Mouse (Mus musculus) ES-CJ7 (cell line): Measurements from ENCODE around the gene Prkrip1.

Experiments used
- DNase-seq: peaks from one replicate; pipeline ENCODE4 v3.0.0; 2011; ENCODE audit warnings: low read depth, low spot score

Gene Prkrip1

DNA sequence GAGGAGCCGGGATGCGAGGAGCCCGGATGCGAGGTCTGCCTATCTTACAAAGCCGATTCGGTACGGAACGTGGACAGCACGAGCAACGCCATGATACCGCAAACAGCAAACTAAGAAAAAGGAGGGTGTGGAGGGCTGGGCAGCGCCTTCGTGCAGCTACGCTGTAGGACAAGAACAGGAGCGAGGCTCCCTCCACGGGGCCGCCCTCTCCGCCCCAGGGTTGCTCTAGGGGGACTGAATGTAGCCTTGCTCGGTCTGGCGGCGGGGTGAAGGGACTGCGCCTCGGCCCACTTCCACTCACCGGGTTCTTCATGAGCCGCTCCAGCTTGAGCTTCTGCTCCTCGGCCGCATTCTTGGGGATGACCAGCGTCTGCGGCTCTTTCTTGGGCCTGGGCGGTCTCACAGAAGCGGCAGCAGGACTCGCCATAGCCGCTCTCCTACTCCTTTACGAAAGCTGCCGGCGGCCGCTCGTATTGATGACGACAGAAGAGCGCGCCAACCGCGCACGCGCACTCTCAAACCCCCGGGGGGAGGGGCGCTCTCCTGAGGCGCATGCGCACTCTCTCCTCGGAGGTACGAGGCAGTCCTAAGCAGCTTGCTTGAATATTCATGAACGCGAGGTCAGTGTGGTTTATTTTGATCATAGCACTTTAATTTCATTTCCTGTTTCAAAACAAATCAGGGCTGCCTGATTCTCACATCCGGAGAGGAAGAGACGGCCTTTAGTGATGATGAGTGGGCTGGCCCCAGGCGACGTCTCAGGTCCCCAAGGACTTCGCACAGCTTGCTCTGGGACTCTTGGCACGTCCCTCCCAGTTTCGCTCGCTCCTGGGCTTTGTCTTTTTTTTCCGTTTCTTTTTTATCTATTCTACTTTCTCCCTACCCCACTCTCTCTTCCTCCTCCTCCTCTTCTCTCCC is at the start of gene Prkrip1:
Prkrip1 (minus strand) TSS at position 490 of the 918 bp plus-strand sequence.
- peak; percentile 97 for DNase-seq

DNA sequence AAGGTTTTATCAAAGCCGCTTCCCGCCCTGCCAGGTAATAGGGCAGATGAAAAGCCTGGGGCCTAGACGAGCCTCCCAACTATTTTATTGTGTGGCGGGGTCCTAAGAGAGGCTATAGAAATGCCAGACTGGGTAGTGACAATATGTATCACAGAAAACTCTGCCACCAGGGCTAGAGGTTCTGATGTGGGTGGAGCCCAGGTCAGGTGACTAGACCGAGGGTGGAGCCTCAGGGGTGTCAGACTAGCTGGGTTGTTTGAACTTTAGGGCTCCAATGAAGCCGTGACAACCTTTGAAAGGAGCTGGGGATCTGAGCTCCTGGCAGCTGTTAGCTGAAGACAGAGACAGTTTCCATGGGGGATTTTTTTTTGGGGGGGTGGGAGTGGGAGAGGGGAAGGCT is 49.7 kb upstream of the Prkrip1 start:
- no peak for DNase-seq

DNA sequence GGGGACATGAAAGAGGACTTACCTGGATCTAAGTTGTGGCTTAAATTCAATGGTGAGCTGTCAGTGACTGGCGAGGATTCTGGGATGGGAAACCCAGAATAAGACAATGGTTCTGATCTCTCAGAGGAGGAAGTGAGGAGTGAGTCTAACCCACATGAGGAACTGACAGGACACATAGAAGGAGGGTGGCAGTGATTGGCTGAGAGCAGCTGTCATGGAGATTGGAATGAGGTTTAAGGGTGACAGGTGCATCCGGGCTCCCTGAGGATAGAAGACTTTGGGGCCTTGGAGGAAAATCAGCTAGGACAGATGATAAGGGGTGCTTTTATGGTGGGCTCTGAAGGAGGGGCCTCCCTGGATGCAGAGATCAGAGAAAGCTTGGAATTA is 47.7 kb upstream of the Prkrip1 start, which contains the start of gene Sh2b2:
Sh2b2 (minus strand) TSS at position 105 of the 387 bp plus-strand sequence.
- DNase-seq: no peak

DNA sequence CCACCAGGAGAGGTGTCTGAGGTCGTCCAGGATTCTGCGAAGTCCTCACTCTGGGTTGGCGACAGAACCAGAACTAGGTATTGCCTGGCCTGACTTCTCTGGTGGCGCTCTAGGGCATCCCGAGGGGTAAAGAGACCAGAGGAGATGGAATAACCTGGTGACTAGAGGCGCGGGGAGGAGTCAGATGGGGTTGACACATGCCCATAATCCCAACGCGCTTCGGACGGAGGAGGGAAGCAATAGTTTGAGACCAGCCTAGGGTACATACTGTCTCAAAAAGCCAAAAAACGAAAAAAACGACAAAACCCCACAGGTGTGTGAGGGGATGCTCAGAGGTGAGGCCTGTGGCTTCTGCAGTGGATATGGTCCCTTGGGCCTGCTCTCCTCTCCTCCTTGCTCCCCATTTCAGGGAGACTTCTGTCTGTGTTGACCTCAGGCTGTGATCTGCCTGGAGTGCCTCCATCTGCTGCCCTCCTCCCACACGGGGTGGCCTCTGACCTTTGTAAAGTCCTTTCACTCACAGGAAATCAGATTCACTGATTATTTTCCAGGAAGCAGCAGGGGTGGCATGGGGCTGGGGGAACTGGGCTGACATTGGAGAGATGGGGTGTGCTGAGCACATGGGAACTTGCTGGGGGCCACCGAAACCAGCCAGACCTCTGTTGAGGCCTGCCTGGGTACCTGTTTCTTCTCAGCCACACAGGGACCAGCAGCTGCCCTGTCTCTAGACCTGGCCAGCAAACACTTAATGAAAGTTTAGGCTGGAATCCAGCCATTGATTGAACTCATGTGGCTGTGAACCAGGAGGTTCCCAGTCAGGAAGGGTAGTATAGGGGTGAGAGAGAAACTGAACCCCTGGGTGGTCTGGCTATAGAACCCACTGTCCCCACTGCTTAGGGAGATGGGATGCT is 47.0 kb upstream of the Prkrip1 start:
- DNase-seq: no peak

DNA sequence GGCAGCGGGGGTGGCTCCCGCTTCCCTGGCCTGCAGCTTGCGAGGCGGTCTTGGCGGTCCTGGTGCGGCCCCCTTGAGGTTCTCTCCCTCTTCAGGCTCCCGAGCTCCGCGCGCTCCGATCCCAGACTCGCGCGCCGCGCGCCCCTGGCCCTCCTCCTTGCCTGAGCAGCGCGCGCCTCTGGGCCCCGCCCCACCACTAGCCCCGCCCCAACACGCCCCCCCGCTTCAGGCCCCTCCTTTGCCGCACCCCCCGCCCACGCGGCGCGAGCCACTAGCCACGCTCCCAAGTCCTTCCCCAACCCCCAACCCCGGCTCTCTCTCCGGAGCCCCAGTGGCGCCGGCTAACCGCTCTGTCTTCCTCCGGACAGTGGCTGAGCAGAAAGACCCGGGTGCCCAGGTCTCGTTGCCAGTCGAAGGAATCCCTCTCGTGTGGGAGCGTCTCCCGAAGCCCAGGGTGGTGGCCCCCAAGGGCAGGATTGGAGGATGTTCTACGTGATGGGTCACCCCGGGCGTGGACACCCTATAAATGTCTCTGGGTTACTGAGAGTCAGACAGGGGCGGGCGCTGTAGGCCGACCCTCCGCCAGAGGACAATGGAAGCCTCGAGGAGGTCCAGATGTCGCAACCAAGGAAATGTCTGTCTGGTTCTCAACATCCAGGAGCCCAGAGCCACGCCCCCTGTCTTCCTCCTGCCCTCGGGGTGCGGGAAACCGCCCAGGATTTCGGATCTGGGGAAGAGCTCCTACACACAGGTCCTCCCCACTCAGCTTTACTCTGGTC is 46.2 kb upstream of the Prkrip1 start:
- peak; percentile 74 for DNase-seq

DNA sequence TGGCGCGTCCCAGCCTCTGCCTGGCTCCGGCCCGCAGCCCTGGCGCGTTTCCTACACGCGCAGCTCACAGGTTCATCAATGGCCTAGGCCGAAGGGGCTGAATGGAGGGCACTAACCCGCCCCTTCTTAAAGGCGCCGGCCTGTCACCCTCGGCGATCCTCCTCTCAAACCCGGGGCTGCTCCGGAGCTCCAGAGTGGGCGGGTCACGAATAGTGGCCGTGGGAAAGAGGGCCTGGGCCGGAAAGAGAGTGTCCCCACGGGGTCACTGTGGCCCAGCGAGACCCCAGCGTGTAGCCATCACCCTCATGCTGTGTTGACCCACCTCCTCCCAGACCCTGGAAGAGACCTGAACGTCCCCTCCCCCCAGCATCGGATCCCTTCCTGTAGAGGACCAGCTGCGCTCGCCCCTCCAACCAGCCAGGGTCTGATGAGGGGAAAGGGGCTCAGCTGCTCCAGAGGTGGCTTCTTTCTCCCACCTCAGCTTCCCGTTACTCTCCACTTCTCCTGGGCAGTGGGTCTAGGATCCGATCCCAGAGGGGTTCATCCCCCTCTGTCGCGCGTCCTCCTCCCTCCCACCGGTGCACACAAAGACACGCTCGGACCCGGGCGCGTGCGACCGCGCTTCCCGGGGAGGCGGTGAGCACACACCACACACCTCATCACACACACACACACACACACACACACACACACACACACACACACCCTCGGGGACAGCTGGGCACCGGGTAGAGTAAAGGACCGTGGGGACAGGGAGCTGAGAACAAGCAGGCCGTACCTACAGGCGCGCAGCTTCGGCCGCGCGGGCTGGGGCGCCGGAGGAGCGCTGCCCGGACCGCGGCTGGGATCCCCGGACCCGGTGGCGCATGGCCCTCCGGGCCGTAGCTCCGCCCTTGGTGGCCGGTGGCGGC is 45.3 kb upstream of the Prkrip1 start:
- DNase-seq: no peak

DNA sequence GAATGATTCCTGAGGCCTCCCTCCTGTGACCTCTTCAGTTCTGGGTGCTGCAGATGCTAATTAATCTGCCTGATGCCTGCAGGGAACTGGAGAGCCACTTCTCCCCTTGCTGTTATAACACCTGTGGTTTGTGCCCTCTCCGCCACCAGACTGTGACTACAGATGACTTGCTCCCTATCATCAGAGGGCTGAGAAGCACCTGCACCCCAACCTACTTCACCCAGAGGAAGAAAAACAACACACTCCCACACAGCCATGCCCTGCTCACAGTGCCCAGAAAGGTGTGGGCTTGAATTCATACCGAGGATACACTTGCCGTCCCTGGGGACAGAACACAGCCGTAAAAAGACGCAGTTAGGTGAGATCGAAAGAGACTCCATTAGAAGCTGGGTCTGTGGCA is 42.4 kb upstream of the Prkrip1 start:
- DNase-seq: no peak

DNA sequence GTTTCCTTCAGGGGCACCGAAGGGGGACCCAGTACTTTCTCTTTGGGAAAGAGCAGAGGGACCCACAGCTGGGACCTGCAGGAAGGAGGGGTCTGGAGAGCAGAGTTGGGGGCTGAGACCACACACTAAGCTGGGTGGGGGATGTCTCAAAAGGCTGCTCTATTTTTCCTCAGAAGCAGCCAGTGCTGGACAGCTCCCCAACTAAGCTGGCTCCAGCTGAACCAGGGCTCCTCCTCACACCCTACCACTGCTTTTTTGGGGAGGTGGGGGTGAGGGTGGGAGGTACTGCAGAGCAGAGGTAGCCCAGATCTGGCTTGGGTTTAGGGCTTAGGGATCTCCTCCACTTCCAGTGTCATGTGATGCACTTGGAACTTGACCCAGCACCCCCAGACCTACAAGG is 41.6 kb upstream of the Prkrip1 start:
- DNase-seq: peak; percentile 37

DNA sequence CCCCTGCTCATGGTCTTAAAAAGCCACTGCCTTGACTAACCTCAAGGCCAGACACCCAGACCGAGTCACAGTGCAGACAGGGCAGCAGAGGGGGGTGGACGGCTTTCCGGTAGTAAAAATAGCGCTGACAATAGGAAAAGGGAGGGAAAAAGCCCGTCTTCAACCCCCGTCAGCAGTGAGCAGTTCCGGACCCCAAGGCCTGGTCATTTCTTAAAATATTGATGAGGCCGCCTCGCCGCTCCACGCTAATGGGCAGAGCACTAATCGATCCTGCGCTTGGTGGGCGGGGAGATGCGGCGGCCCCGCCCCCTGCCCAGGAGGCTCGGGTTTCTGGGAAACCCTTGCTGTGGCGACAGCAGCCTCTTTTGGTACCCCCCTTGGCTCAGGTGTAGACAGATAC is 38.8 kb upstream of the Prkrip1 start:
- DNase-seq: no peak

DNA sequence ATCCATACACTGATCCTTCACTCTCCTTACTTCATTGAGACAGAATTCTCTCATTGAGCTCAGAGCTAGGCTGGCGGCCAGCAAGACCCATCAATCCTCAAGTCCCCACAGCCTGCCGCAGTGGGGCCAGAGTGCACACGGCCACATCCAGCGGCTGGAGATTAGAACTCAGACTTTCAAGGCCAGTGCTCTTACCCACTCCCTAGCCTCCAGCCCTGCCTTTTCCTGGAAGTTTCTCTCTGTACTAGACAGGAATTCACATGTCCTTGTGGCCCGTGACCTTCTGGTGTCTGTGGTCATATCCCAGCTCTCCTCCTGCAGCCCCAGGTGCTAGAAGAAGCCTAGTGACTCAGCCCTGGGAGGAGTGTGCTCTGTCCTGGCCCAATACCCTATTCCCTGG is 37.8 kb upstream of the Prkrip1 start:
- no peak for DNase-seq

DNA sequence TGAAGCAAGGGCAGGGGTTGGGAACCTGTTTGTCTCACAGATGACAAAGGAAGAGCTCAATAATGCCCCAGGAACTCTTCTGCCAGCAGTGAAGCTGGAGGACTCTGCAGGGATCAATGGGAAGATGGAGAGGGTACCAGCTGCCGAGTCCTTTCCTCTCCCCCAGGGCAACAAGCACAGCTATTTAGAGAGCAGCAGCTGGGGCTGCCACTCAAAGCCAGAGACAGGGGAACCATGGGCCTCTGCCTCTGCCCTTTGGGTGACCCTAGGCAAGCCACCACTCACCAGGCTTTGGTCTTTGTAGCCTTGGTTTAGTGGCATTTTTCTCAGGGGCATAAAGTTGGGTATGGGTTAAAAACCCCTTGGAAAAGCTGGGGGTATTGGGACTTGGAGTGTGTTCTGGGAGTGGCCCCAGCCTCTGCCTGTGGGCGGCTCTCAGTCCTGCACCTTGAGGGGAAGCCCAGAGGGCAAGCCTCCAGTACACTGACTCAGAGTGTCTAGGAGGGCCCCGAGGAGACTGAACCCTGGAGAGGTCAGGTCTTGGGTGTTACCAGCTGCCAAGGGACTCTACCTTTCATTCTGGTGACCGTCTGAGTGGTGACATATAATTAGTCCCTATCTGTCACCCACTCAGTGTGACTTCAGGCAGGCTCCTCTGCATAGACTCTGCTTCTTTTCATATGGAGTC is 31.7 kb upstream of the Prkrip1 start:
- no peak for DNase-seq

DNA sequence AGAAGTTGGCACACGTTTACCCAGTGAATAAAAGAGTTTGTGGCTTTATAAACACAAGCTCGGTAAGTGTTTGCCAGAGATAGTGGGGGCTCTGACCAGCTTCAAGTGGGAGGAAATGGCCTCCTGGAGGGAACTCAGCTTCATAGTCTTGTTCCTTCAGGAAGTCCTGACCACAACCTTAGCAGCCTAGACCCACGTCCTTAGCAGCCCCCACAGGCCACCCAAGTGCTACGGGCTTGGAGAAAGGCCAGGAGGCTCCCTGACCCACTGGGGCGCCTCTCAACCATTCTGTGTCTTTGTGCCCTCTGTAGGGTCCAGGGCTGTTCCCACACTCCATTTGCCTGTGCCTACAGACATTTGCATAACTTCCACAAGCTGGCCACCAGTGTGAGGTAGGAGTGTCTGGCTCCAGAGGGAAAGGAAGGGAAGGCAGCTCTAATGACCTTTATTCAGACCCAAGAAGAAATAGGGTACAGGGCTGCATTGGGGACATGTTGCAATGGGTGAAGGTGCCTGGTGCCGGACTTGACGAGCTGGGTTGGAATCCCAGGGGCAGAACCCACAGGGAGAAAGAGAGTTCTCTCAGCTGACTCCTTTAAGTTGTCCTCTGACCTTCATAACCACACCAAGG is 27.6 kb upstream of the Prkrip1 start:
- no peak for DNase-seq

DNA sequence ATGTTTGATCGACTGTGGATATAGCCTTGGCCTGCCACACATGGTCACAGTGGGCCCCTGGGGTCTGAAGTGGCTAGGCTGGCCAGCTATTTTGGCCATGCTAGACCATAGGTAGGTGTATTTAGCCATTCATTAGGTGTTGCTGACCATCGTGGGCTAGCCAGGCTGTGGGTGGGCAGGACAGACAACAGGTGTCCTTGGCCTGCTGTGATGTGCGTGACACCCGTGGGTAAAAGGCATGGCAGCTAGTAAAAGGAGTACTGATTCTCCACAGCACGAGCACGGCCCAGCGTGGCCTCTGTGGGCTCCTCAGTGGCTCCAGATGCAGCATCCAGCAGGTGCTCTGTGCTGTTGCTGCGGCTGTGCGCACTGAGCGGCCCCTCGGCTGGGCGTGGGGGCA is 19.8 kb upstream of the Prkrip1 start:
- DNase-seq: no peak

DNA sequence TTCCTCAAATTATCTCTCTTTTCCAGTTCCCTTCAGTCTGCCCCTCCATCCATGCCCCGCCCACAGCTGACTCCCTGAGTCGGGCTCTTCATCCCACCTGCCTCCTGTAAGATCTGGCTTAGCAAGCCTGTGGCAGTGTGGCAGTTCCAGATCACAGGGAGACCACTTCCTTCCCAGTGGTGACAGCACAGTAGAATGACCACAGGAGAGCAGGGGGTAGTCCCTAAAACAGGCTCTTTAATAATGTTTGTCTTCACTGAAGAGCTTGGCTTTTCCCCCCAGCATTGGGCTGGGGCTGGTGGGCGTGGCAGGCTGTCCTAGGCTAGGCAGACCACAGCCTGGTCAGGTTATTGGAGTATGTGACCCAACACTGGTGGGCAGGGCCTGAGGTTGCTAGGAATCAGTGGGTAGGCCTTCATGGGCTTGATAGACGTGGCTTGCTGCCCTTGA is 19.2 kb upstream of the Prkrip1 start:
- no peak for DNase-seq

DNA sequence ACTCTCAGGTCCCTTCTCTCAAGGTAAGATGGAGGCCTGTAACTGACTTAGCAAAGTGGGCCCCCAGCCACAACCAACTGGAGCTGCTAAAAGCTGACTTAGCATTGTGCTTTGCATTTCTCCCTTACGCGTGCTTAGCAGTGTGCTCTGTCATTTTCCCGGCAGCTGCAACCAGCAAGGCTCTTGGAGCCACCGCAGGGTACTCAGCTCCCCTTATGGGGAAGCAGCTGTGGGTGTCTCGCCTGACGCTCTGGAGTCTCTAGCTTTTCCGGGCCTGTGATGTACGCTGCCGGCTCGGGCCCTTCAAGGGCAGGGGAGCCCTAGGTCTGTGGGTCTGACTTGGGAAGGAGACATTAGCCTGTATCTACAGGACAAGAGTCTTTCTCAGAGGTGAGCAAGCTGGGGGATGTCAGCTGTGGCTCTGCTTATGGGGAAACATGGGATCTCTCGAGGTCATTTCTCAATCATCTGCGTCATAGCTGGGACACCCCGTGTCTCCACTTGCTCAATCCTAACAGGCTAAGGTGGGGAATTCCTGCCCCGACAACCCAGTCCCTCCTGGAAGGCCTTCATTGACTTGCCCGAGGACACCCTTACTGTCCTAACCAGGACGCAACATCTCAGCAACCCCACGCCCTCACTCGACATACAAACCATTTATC is 18.4 kb upstream of the Prkrip1 start:
- DNase-seq: no peak

DNA sequence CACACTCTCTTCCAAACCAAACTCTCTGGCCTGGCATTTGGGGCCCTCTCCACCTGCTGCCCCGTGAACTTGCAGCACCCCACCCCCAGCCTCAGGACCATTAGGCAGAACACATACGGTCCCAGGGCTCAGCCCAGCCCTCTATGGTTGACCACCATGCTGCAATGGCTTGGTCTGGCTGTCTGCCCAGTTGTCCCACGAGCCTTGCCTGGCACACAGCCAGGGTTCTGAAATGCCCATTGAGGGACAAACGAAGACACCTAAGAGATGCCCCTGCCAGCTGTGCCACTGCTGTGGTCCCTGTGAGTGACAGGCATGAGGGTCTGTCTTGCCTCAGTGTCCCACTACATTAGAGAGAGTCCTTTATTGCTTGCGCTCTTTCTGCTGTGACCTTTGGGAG is 17.2 kb upstream of the Prkrip1 start:
- DNase-seq: no peak

DNA sequence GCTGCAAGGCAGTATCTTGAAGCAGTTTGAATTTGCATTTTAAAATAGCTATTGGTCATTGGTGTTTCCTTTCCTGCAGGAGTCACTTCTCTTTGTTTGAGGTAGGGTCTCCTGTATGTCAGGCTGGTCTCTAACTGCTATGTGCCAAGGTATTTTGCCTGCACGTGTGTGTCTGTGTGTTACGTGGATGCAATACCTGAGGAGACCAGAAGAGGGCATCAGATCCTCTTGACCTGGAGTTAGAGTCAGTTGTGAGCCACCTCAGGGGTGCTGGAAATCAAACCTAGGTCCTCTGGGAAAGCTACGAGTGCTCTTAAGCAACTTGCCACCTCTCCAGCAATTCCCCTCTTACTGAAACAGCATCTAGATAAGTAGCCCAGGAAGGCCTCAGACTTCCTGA is 16.4 kb upstream of the Prkrip1 start:
- peak; percentile 60 for DNase-seq

DNA sequence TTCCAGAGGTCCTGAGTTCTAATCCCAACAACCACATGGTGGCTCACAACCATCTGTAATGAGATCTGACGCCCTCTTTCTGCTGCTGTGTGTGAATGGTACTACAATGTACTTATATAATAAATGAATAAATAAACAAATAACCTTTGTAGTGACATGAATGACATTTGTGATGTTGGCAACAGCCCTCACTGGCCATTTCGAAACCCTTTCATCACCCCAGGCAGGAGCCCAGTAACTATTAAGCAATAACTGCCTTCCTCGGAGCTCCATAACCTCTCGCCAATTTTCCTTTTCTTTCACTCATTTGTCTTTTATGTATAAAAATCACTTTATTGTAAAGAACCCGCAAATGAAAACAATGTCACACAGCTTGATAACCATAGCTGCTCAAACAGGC is 15.0 kb upstream of the Prkrip1 start:
- DNase-seq: no peak

DNA sequence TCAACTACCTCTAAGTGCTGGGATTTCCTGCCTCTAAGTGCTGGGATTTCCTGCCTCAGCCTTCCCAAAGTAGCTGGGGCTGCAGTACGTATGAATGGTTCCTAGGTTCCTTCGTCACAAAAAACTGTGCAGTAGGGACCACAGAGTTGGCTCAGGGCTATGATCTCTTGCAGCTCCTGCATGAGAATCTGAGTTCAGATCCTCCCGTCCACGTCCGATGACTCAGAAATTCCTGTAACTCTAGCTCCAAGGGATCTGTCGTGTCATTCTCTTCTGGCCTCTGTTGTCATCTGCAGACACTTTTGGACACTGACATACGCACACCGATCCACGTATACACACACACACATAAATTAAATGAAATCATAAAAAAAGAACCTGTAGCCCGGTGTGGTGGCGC is 14.0 kb upstream of the Prkrip1 start:
- DNase-seq: no peak
